Mouse (Mus musculus): ENCODE measurements around the gene Lmbrd2. TPM values are rescaled to one million over a fixed set of nuclear protein-coding genes. Genes with fewer than 3 reads are reported as not detected.
"Not testable (repeated sequence)": the region's sequence is repeated elsewhere in the genome, so short reads cannot be mapped to it uniquely, and the experiment has no call there.

Lmbrd2 gene
- polyA plus RNA-seq, 1 experiment = 23.8 TPM

GRCm38 (mm10) chr15:9183995-9184394 lies 43.6 kb downstream of the Lmbrd2 start:
- no peak overlapping the region for H3K27ac ChIP-seq (ENCODE audit: control insufficient read depth, insufficient read depth, low read depth, low read length)
- H3K36me3 ChIP-seq (ENCODE audit: control insufficient read depth, insufficient read depth, low read length) = peaks cover 5% of the 10 kb centered on the region
- TF ChIP-seq CTCF (IDR thresholded peaks at IDR 0.05; ENCODE audit: control insufficient read depth, insufficient read depth, insufficient replicate concordance, low read depth, low read length) (no peak), POLR2A (IDR thresholded peaks at IDR 0.05; ENCODE audit: control insufficient read depth, low read depth, low read length) (no peak)
- H3K4me1 ChIP-seq (ENCODE audit: control insufficient read depth, insufficient read depth, low read length) = no peaks in the 10 kb centered on the region
- no peaks in the 10 kb centered on the region for H3K27me3 ChIP-seq (ENCODE audit: control insufficient read depth, insufficient read depth, low read length)
- no peak overlapping the region for H3K4me3 ChIP-seq (ENCODE audit: control insufficient read depth, low read depth, low read length)

- Histone ChIP-seq H3K27me3 (ENCODE audit: control insufficient read depth, insufficient read depth, low read length) (no peaks in the 10 kb centered on the region), H3K4me1 (ENCODE audit: control insufficient read depth, insufficient read depth, low read length) (no peaks in the 10 kb centered on the region), H3K4me3 (ENCODE audit: control insufficient read depth, low read depth, low read length) (no peak overlapping the region), H3K36me3 (ENCODE audit: control insufficient read depth, insufficient read depth, low read length) (peaks cover 3% of the 10 kb centered on the region), H3K27ac (ENCODE audit: control insufficient read depth, insufficient read depth, low read depth, low read length) (no peak overlapping the region)
- TF ChIP-seq POLR2A (IDR thresholded peaks at IDR 0.05; ENCODE audit: control insufficient read depth, low read depth, low read length) (no peak), CTCF (IDR thresholded peaks at IDR 0.05; ENCODE audit: control insufficient read depth, insufficient read depth, insufficient replicate concordance, low read depth, low read length) (no peak)
Observed at GRCm38 (mm10) chr15:9189796-9190195, 49.4 kb downstream of the Lmbrd2 start.

DNA sequence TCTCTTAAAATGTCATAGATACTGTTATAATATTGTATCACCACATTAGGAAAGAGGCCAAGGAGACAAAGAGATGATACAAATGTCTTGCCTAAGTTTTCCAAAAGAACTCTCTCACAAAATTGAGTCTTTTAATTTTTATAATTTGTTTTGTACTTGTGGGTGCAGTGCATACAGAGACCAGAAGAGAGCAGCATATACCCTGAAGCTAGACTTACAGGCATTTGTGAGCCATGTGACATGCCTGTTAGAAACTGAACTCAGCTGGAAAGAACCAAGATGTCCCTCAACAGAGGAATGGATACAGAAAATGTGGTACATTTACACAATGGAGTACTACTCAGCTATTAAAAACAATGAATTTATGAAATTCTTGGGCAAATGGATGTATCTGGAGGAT lies 52.3 kb downstream of the Lmbrd2 start:
- H3K27ac ChIP-seq (ENCODE audit: control insufficient read depth, insufficient read depth, low read depth, low read length); H3K36me3 ChIP-seq (ENCODE audit: control insufficient read depth, insufficient read depth, low read length); H3K27me3 ChIP-seq (ENCODE audit: control insufficient read depth, insufficient read depth, low read length); H3K4me3 ChIP-seq (ENCODE audit: control insufficient read depth, low read depth, low read length); H3K4me1 ChIP-seq (ENCODE audit: control insufficient read depth, insufficient read depth, low read length): not testable (repeated sequence)

GRCm38 (mm10) chr15:9198421-9198820 lies 58.1 kb downstream of the Lmbrd2 start:
- Histone ChIP-seq H3K4me1 (ENCODE audit: control insufficient read depth, insufficient read depth, low read length) (no peaks in the 10 kb centered on the region), H3K4me3 (ENCODE audit: control insufficient read depth, low read depth, low read length) (no peak overlapping the region), H3K27me3 (ENCODE audit: control insufficient read depth, insufficient read depth, low read length) (no peaks in the 10 kb centered on the region), H3K27ac (ENCODE audit: control insufficient read depth, insufficient read depth, low read depth, low read length) (no peak overlapping the region), H3K36me3 (ENCODE audit: control insufficient read depth, insufficient read depth, low read length) (no peaks in the 10 kb centered on the region)
- TF ChIP-seq POLR2A (IDR thresholded peaks at IDR 0.05; ENCODE audit: control insufficient read depth, low read depth, low read length) (no peak), CTCF (IDR thresholded peaks at IDR 0.05; ENCODE audit: control insufficient read depth, insufficient read depth, insufficient replicate concordance, low read depth, low read length) (no peak)

DNA sequence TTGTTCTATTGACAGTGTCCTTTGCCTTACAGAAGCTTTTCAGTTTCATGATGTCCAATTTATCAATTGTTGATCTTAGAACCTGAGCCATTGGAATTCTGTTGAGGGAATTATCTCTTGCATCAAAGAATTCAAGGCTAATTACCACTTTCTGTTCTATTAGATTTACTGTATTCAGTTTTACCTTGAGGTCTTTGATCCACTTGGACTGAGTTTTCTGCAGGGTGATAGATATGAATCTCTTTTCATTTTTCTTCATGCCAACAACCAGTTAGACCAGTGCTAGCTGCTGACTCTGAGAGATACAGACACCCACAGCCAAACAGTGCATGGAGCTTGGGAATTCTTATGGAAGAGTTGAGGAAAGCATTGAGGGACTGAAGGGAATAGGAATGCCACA lies 71.5 kb downstream of the Lmbrd2 start:
- H3K4me1 ChIP-seq (ENCODE audit: control insufficient read depth, insufficient read depth, low read length) = no peaks in the 10 kb centered on the region
- TF ChIP-seq POLR2A (IDR thresholded peaks at IDR 0.05; ENCODE audit: control insufficient read depth, low read depth, low read length) = no peak
- TF ChIP-seq CTCF (IDR thresholded peaks at IDR 0.05; ENCODE audit: control insufficient read depth, insufficient read depth, insufficient replicate concordance, low read depth, low read length) = no peak
- no peaks in the 10 kb centered on the region for H3K27me3 ChIP-seq (ENCODE audit: control insufficient read depth, insufficient read depth, low read length)
- H3K36me3 ChIP-seq (ENCODE audit: control insufficient read depth, insufficient read depth, low read length) = no peaks in the 10 kb centered on the region
- H3K4me3 ChIP-seq (ENCODE audit: control insufficient read depth, low read depth, low read length) = no peak overlapping the region
- no peak overlapping the region for H3K27ac ChIP-seq (ENCODE audit: control insufficient read depth, insufficient read depth, low read depth, low read length)

GRCm38 (mm10) chr15:9213026-9213425 lies 72.7 kb downstream of the Lmbrd2 start:
- not testable (repeated sequence) for H3K27me3 ChIP-seq (ENCODE audit: control insufficient read depth, insufficient read depth, low read length); H3K4me3 ChIP-seq (ENCODE audit: control insufficient read depth, low read depth, low read length); H3K27ac ChIP-seq (ENCODE audit: control insufficient read depth, insufficient read depth, low read depth, low read length); H3K36me3 ChIP-seq (ENCODE audit: control insufficient read depth, insufficient read depth, low read length); H3K4me1 ChIP-seq (ENCODE audit: control insufficient read depth, insufficient read depth, low read length)

GRCm38 (mm10) chr15:9213431-9213830 lies 73.1 kb downstream of the Lmbrd2 start:
- not testable (repeated sequence) for H3K27me3 ChIP-seq (ENCODE audit: control insufficient read depth, insufficient read depth, low read length); H3K27ac ChIP-seq (ENCODE audit: control insufficient read depth, insufficient read depth, low read depth, low read length); H3K4me1 ChIP-seq (ENCODE audit: control insufficient read depth, insufficient read depth, low read length); H3K4me3 ChIP-seq (ENCODE audit: control insufficient read depth, low read depth, low read length); H3K36me3 ChIP-seq (ENCODE audit: control insufficient read depth, insufficient read depth, low read length)

DNA sequence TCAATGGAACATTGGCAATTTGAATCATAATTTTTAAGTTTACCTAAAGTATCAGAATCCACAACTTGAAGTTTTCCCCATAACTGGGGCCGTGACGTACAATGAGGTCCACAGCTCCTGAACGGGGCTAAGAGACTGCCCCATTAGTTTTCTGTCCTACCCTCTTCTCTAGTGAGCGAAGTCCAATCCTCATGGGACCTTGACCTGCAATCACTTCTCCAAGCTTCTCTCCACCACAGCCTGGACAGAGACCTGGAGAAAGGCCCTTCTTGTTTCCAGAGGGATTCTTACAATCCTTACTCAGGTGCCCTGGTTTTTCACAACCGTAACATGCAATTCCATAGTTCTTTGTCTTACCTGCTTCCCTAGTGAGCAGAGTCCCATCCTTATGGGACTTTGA lies 76.1 kb downstream of the Lmbrd2 start:
- no peaks in the 10 kb centered on the region for H3K36me3 ChIP-seq (ENCODE audit: control insufficient read depth, insufficient read depth, low read length)
- no peak overlapping the region for H3K27ac ChIP-seq (ENCODE audit: control insufficient read depth, insufficient read depth, low read depth, low read length)
- no peak for TF ChIP-seq POLR2A (IDR thresholded peaks at IDR 0.05; ENCODE audit: control insufficient read depth, low read depth, low read length)
- TF ChIP-seq CTCF (IDR thresholded peaks at IDR 0.05; ENCODE audit: control insufficient read depth, insufficient read depth, insufficient replicate concordance, low read depth, low read length) = no peak
- no peaks in the 10 kb centered on the region for H3K4me1 ChIP-seq (ENCODE audit: control insufficient read depth, insufficient read depth, low read length)
- no peaks in the 10 kb centered on the region for H3K27me3 ChIP-seq (ENCODE audit: control insufficient read depth, insufficient read depth, low read length)
- H3K4me3 ChIP-seq (ENCODE audit: control insufficient read depth, low read depth, low read length) = no peak overlapping the region

DNA sequence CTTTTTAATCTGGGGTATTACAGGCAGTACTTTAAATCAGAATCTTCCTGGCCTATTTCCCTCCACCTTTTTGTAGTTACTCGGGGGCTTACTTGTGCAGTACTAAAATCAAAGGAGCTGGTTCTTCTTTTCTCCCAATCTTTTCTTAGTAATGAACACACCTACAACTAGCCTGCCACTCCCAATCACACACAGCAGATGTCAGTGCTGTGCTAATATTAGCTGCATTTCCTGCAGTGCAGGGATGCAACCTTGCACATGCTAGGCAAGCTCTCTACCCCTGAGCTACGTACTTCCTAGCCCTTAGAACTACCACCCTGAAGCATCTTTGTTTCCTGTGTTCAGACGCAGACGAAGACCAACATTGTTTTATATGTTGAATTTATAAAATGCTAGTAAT lies 90.6 kb downstream of the Lmbrd2 start:
- H3K4me3 ChIP-seq (ENCODE audit: control insufficient read depth, low read depth, low read length) = not testable (repeated sequence)

More for the DNA sequence above, 90.6 kb downstream of the Lmbrd2 start:
- H3K4me1 ChIP-seq (ENCODE audit: control insufficient read depth, insufficient read depth, low read length); H3K36me3 ChIP-seq (ENCODE audit: control insufficient read depth, insufficient read depth, low read length); H3K27me3 ChIP-seq (ENCODE audit: control insufficient read depth, insufficient read depth, low read length); H3K27ac ChIP-seq (ENCODE audit: control insufficient read depth, insufficient read depth, low read depth, low read length): not testable (repeated sequence)

All from testis, adult 2 months (tissue).